Mouse (Mus musculus): Measurements from ENCODE around the gene Prom2. TPM values are rescaled to one million over a fixed set of nuclear protein-coding genes. Genes with fewer than 3 reads are reported as not detected.
A peak's percentile ranks its signal among the peaks of the same experiment; 100 is the strongest.

Gene Prom2
- polyA plus RNA-seq, 1 experiment from 2014 or later: 2.3 TPM

DNA sequence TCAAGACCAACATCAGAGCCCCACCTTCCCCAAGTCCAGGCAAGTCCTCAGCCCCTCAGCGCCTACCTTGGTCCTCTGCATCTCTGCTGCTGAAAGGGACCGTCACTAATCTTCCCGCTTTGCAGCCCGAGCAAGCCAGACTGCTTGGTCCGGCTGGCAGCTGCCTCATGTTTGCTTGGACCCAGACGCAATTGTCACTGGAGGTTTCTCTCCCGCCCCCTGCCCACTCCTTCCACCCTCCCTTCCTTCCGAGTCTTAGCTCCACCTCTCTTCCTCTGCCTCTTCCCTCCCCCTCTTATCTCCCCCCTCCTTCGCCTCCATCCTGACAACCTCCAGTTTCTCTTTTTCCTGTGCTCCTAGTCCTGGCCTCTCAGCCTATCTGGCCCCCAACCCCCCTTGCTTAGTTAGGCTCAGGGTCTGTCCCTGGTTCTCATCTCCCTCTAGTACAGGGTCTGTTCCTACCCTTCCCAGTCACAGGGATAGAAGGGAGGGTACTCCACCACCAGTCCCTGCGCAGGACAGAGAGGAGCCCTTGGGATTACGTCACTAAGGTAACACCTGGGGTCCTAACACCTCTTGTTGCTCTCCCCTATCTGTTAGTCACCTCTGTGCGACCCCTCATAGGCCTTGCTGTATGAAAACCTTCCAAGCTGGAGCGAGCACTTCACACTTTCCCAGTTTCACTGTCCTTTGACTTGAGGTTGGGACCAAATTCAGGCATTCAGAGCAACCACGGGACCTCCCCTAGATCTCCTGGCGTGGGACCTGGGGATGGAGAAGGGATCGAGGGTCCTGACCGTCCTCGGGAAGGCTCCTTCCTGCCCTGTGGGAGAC is 19.9 kb downstream of the Prom2 start:
- ATAC-seq (ENCODE audit: low FRiP score, low read depth): peak; percentile 33; the same call in 1 of the 2 replicates
- Histone ChIP-seq H3K27ac (no peak overlapping the region), H3K36me3 (no peaks in the 10 kb centered on the region), H3K4me1 (peaks cover 19% of the 10 kb centered on the region), H3K27me3 (0 out of 2 replicates have a peak, but pooled peaks cover 3% of the 10 kb centered on the region), H3K9me3 (no peaks in the 10 kb centered on the region), H3K9ac (peak overlapping the region; percentile 51), H3K4me2 (replicated peaks) (peak overlapping the region; percentile 59), H3K4me3 (peak overlapping the region; percentile 28)
- WGBS: 1% methylated on average over 18 of the region's 18 CpGs

DNA sequence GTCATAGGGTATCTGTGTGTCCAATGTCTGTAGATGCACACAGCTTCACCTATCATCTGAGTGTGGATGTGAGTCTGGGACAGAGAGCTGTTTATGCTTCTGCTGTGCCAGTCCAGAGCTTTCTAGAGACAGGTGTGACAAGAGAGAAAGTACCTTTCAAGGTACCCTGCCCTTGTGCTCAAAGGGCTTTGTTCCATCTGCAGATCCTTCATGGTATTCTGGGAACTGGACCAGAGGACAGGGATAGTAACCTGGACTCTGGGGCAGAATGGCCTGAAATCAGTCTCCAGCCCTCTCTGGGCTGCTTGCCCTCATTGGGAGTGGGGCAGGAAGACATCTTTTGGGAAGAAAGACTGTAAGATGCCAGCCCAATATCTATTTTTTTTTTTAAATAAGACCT is 21.1 kb downstream of the Prom2 start:
- no peak for ATAC-seq (ENCODE audit: low FRiP score, low read depth)
- no peaks in the 10 kb centered on the region for H3K9me3 ChIP-seq
- H3K4me3 ChIP-seq: no peak overlapping the region
- no peak overlapping the region for H3K9ac ChIP-seq
- peaks cover 19% of the 10 kb centered on the region for H3K4me1 ChIP-seq
- no peak overlapping the region for H3K4me2 ChIP-seq (replicated peaks)
- 0 out of 2 replicates have a peak, but pooled peaks cover under 1% of the 10 kb centered on the region for H3K27me3 ChIP-seq
- H3K27ac ChIP-seq: no peak overlapping the region
- H3K36me3 ChIP-seq: no peaks in the 10 kb centered on the region

DNA sequence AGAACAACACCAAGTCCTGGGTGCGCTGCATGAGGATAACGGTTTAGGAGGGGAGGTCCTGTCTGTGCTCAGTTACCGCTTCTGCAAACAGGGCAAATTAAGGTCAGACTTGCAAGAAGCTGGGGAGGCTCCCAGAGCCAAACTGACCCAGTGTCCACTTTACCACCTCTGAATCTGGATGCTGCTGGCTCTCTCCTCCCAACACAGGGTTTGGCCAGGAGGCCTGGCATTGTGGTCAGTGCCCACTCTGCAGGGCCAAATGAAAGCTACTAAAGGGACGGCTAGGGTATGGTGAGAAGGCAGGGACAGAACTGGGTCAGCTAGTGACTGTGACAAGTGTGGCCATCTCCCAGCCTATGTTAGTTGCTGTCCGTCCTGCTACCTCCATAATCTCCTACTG is 22.0 kb downstream of the Prom2 start:
- Histone ChIP-seq H3K4me3 (no peak overlapping the region), H3K27me3 (no peaks in the 10 kb centered on the region), H3K27ac (no peak overlapping the region), H3K4me1 (peaks cover 19% of the 10 kb centered on the region), H3K9ac (no peak overlapping the region), H3K4me2 (replicated peaks) (no peak overlapping the region), H3K9me3 (no peaks in the 10 kb centered on the region), H3K36me3 (no peaks in the 10 kb centered on the region)
- ATAC-seq (ENCODE audit: low FRiP score, low read depth): no peak
- 78% methylated on average over 5 of the region's 5 CpGs for WGBS

DNA sequence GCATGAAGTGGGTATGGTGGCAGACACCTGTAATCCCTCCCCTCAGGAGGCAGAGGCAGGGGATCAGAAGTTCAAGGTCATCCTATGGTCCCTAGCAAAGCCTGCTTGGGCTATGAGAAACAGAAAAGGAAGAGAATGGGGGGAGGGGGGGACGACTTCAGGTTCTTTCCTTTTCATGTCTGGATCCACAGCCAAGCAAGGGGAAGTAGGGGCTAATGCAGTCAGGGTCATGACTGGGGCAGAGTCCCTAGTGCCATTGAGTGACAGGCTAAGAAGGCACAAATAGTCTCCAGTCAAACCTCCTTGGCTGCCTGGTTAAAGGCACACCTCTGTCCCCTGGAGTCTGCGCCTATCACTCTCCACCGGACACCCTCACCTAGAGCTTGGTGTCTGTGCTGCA is 22.4 kb downstream of the Prom2 start:
- no peaks in the 10 kb centered on the region for H3K36me3 ChIP-seq
- no peaks in the 10 kb centered on the region for H3K27me3 ChIP-seq
- H3K27ac ChIP-seq: no peak overlapping the region
- ATAC-seq (ENCODE audit: low FRiP score, low read depth): no peak
- WGBS: 67% methylated on average over 3 of the region's 3 CpGs
- H3K4me1 ChIP-seq: peaks cover 19% of the 10 kb centered on the region
- no peak overlapping the region for H3K4me2 ChIP-seq (replicated peaks)
- H3K4me3 ChIP-seq: no peak overlapping the region
- no peaks in the 10 kb centered on the region for H3K9me3 ChIP-seq
- H3K9ac ChIP-seq: no peak overlapping the region

DNA sequence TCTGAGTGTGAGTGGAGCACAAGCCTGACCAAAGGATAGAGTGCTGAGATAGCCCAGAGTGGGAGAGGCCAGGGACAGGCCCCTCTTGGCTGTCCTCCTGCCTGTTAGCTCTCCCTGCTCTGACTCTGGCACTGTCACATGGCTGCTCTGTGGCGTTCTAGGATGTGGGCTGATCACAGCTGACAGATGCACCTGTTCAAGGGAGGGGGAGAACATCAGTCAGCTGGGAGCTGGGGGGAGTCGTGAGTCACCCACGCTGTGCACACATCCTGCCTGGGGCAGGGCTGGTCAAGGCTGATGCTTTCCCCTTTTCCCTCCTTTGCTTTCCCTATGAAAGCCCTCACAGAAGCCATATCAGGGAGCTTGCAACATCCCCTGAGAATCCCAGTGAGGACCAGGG is 23.0 kb downstream of the Prom2 start:
- Histone ChIP-seq H3K9ac (no peak overlapping the region), H3K4me3 (no peak overlapping the region), H3K36me3 (no peaks in the 10 kb centered on the region), H3K4me1 (peaks cover 19% of the 10 kb centered on the region), H3K4me2 (replicated peaks) (no peak overlapping the region), H3K27me3 (no peaks in the 10 kb centered on the region), H3K27ac (no peak overlapping the region), H3K9me3 (no peaks in the 10 kb centered on the region)
- 49% methylated on average over 3 of the region's 3 CpGs for WGBS
- ATAC-seq (ENCODE audit: low FRiP score, low read depth): peak; percentile 42; the same call in 1 of the 2 replicates

DNA sequence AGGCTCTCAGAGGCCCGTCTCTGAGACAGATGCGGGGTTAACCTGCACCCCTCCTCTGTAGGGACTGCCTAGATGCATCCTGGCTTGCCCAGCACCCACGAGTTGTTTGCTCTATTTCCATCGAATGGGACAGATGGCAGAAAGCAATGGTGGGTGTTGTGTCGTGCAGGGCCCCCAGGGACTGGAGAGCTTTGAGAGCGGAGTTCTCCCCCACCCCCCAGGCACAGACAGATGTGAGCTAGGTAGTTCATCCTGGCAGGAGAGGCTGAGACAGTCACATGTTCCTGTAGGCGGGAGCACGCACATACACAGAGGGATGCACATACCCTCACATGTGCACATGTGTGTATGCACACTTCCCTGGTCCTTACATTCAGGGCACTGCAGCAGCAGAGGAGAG is 24.2 kb downstream of the Prom2 start:
- Histone ChIP-seq H3K27me3 (no peaks in the 10 kb centered on the region), H3K27ac (no peak overlapping the region), H3K4me1 (peaks cover 17% of the 10 kb centered on the region), H3K9me3 (no peaks in the 10 kb centered on the region), H3K9ac (no peak overlapping the region), H3K4me2 (replicated peaks) (no peak overlapping the region), H3K4me3 (no peak overlapping the region), H3K36me3 (no peaks in the 10 kb centered on the region)
- no peak for ATAC-seq (ENCODE audit: low FRiP score, low read depth)
- WGBS: 72% methylated on average over 8 of the region's 8 CpGs

DNA sequence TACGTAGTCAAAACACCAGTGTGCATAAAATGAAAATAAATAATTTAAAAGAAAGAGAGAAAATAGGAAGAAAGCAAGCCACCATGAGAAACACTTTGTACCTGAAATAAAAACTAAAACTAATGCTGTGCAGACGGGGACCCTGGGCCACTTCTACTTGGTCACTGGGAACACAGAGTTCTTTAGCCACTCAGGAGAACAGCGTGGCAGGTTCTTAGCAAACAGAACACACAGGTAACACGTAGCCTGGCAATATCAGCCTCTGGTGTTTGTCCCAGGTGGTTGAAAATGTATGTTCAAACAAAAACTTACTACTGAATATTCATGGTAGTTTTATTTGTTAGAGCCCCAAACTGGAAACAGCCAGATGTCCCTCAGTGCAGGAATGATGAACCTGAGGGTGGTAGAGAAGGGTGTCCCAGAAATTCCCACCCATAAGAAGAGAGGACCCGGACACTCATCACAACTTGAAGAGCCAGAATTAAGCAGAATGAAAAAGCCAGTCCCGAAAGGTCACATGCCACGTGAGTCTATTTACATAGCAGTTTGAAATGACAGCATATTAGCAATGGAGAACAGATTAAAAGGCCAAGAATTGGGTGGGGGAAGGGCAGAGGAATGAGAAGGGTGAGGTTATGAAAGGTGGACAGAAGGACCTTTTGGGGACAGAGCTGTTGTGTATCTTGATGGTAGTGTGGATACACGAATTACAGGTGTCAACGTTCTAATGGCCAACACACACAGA is 26.7 kb downstream of the Prom2 start:
- Histone ChIP-seq H3K4me2 (replicated peaks) (no peak overlapping the region), H3K4me1 (no peaks in the 10 kb centered on the region), H3K4me3 (no peak overlapping the region), H3K9me3 (no peaks in the 10 kb centered on the region), H3K27ac (no peak overlapping the region), H3K9ac (no peak overlapping the region), H3K36me3 (no peaks in the 10 kb centered on the region), H3K27me3 (no peaks in the 10 kb centered on the region)
- ATAC-seq (ENCODE audit: low FRiP score, low read depth): no peak
- 72% methylated on average over 9 of the region's 9 CpGs for WGBS

DNA sequence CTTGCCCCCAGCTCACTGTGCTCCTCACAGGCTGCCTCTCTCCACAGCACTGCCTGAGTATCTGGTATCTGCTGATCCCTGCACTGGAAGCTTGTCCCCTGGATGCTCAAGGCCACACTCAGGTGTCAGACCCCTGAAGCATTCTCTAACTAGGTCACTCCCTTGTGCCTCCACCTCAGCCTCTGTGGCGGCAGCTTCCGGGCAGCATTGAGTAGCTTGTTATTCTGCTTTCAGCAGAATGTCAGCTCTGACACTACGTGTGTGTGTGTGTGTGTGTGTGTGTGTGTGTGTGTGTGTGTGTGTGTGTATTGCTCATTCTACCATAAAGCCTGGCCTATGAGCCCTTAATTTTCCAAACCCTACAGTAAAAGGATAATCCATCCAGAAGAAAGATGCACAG is 28.0 kb downstream of the Prom2 start:
- Histone ChIP-seq H3K4me3 (no peak overlapping the region), H3K4me1 (no peaks in the 10 kb centered on the region), H3K36me3 (no peaks in the 10 kb centered on the region), H3K9ac (no peak overlapping the region), H3K27ac (no peak overlapping the region), H3K4me2 (replicated peaks) (no peak overlapping the region), H3K9me3 (no peaks in the 10 kb centered on the region), H3K27me3 (no peaks in the 10 kb centered on the region)
- no peak for ATAC-seq (ENCODE audit: low FRiP score, low read depth)
- WGBS: 51% methylated on average over 3 of the region's 3 CpGs

DNA sequence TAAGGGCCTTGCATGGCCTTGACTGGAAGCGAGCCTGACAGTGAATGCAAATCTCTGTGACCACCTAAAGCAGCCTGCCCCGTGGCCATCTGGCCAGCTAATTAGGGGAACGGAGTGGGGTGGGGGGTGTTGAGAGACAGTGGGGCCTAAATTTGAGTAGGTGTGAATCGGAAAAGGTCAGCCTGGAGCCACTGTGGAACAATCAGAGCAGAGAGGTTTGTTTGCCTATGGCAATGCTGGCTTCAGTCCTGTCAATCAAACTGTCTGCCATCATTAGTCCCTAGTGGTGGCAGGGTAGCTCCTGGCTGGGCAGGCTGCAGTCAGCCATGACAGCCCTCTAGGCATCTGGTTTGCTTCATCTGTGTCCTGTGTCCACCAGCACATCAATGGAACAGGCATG is 29.8 kb downstream of the Prom2 start:
- no peak for ATAC-seq (ENCODE audit: low FRiP score, low read depth)

DNA sequence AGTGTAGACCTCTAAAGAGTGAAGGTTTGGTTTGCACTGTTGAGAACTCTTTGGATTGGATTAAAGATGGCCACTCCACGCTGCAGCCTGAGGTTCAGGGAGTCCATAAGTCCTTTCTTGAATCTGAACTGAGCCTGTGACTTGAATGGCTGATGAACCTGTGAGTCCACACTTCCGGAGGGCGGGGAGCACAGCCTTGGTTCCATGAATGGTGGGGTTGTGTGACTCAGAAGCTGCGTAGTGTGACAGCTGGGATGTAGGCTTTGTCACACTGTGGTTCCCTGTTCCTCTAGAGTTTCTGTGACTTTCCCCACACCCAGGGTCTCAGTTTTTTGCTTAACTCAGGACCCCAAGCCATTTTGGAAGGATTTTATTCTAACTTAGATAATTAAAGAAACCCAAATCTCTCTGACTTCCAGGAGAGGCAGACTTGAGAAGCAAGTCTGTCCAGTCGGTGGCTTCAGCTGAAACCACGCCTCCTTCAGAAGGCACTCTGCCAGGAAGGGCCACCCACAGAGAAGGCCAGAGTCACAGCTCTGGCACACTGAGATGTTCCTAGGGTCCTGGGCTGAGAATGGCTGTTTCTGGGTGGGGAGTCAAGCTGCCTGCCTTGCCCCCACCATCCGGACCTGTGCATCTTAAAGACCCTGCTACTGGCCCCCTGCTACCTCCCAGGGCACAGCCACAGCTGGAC is 33.2 kb downstream of the Prom2 start:
- Histone ChIP-seq H3K9ac (no peak overlapping the region), H3K27ac (no peak overlapping the region)
- no peak for ATAC-seq (ENCODE audit: low FRiP score, low read depth)

More for the DNA sequence above, 29.8 kb downstream of the Prom2 start:
- Histone ChIP-seq H3K9me3 (no peaks in the 10 kb centered on the region), H3K4me2 (replicated peaks) (no peak overlapping the region), H3K9ac (no peak overlapping the region), H3K4me1 (no peaks in the 10 kb centered on the region), H3K36me3 (no peaks in the 10 kb centered on the region), H3K27me3 (peaks cover under 1% of the 10 kb centered on the region; the same call in 1 of the 2 replicates), H3K27ac (no peak overlapping the region), H3K4me3 (no peak overlapping the region)
- 19% methylated on average over 4 of the region's 4 CpGs for WGBS

DNA sequence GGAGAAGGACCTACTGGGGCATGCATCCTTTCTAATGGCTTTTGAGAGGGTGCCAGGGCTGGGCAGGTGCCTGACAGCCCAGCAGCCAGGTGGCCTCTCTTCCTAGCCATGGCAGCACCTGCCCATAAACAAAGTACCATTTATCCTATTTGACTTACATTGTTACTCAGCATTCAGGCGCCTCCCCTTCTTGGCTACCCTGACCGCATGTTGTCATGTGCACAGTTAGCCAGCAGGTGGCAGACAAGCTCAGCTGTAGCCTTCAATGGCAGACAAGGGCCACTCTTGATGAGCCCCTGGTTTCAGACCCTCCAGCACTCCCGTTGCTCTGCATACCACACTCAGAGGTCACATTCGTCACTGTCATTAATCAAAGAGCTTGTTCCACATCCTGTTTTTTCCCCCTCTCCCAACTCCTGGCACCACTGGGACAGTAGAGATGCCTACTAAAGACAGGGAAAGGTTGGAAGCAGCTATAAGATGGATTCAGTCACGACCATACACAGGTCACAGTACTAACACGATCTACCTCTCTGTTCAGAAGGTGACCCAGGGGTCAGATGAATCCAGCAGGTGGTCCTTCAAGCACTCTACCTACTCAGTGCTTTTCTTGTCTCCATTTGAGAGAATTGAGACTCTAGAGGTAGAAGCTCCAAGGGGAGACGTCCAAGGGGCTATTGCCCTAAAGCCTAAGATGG is 34.0 kb downstream of the Prom2 start:
- Histone ChIP-seq H3K4me2 (replicated peaks) (no peak overlapping the region), H3K9ac (no peak overlapping the region), H3K4me1 (no peaks in the 10 kb centered on the region), H3K36me3 (no peaks in the 10 kb centered on the region), H3K4me3 (no peak overlapping the region), H3K9me3 (no peaks in the 10 kb centered on the region), H3K27ac (no peak overlapping the region), H3K27me3 (peaks cover 19% of the 10 kb centered on the region)
- 32% methylated on average over 7 of the region's 7 CpGs for WGBS
- ATAC-seq (ENCODE audit: low FRiP score, low read depth): 0 out of 2 replicates have a peak, but pooled peaks have one; percentile 48

More for the DNA sequence above, 33.2 kb downstream of the Prom2 start:
- no peaks in the 10 kb centered on the region for H3K36me3 ChIP-seq
- no peak overlapping the region for H3K4me2 ChIP-seq (replicated peaks)
- WGBS: 65% methylated on average over 7 of the region's 7 CpGs
- no peaks in the 10 kb centered on the region for H3K4me1 ChIP-seq
- H3K9me3 ChIP-seq: no peaks in the 10 kb centered on the region
- no peak overlapping the region for H3K4me3 ChIP-seq
- H3K27me3 ChIP-seq: peaks cover 17% of the 10 kb centered on the region
